Mouse (Mus musculus): Measurements from ENCODE around the gene Ptprcap. TPM values are rescaled to one million over a fixed set of nuclear protein-coding genes. Genes with fewer than 3 reads are reported as not detected.

Gene Ptprcap
- polyA plus RNA-seq, 1 experiment from 2014 or later = 0.83 TPM

Other genes starting within 250 kb of the Ptprcap start
- 16.4 and 16.8 TPM in 2 replicates for gene Tcirg1, start 246.5 kb upstream of the Ptprcap start, polyA plus RNA-seq (2015; fragmentation: Nextera tagmentation; extraction: Ambion mirVana)
- gene Ndufs8, start 240.8 kb upstream of the Ptprcap start, polyA plus RNA-seq (2015; fragmentation: Nextera tagmentation; extraction: Ambion mirVana) = 280 and 290 TPM in 2 replicates
- gene Aldh3b1, start 223.8 kb upstream of the Ptprcap start, polyA plus RNA-seq (2015; fragmentation: Nextera tagmentation; extraction: Ambion mirVana) = 2.7 and 3.0 TPM in 2 replicates
- gene Unc93b1, start 218.4 kb upstream of the Ptprcap start, polyA plus RNA-seq (2015; fragmentation: Nextera tagmentation; extraction: Ambion mirVana) = 11.9 and 14.0 TPM in 2 replicates
- not detected in 2 replicates for gene Aldh3b3, start 195.0 kb upstream of the Ptprcap start, polyA plus RNA-seq (2015; fragmentation: Nextera tagmentation; extraction: Ambion mirVana)
- 0.18 and 0.27 TPM in 2 replicates for gene Aldh3b2, start 181.3 kb upstream of the Ptprcap start, polyA plus RNA-seq (2015; fragmentation: Nextera tagmentation; extraction: Ambion mirVana)
- gene Acy3, start 167.0 kb upstream of the Ptprcap start, polyA plus RNA-seq (2015; fragmentation: Nextera tagmentation; extraction: Ambion mirVana) = 2.5 and 3.0 TPM in 2 replicates
- 0.31 and 0.40 TPM in 2 replicates for gene Tbx10, start 160.9 kb upstream of the Ptprcap start, polyA plus RNA-seq (2015; fragmentation: Nextera tagmentation; extraction: Ambion mirVana)
- 25.8 and 26.5 TPM in 2 replicates for gene Nudt8, start 153.0 kb upstream of the Ptprcap start, polyA plus RNA-seq (2015; fragmentation: Nextera tagmentation; extraction: Ambion mirVana)
- 5.1 and 5.5 TPM in 2 replicates for gene Gm49405, start 153.0 kb upstream of the Ptprcap start, polyA plus RNA-seq (2015; fragmentation: Nextera tagmentation; extraction: Ambion mirVana)
- 5.9 and 6.4 TPM in 2 replicates for gene Doc2g, start 150.3 kb upstream of the Ptprcap start, polyA plus RNA-seq (2015; fragmentation: Nextera tagmentation; extraction: Ambion mirVana)
- gene Ndufv1, start 140.8 kb upstream of the Ptprcap start, polyA plus RNA-seq (2015; fragmentation: Nextera tagmentation; extraction: Ambion mirVana) = 244 and 247 TPM in 2 replicates
- 534 and 573 TPM in 2 replicates for gene Gstp1, start 115.6 kb upstream of the Ptprcap start, polyA plus RNA-seq (2015; fragmentation: Nextera tagmentation; extraction: Ambion mirVana)
- 0.60 and 2.2 TPM in 2 replicates for gene Gstp2, start 107.6 kb upstream of the Ptprcap start, polyA plus RNA-seq (2015; fragmentation: Nextera tagmentation; extraction: Ambion mirVana)
- not detected in 2 replicates for gene Gstp3, start 94.0 kb upstream of the Ptprcap start, polyA plus RNA-seq (2015; fragmentation: Nextera tagmentation; extraction: Ambion mirVana)
- gene Cabp2, start 72.0 kb upstream of the Ptprcap start, polyA plus RNA-seq (2015; fragmentation: Nextera tagmentation; extraction: Ambion mirVana) = not detected in 2 replicates
- 82.5 and 92.5 TPM in 2 replicates for gene Cdk2ap2, start 56.4 kb upstream of the Ptprcap start, polyA plus RNA-seq (2015; fragmentation: Nextera tagmentation; extraction: Ambion mirVana)
- 74.3 and 81.1 TPM in 2 replicates for gene Pitpnm1, start 53.6 kb upstream of the Ptprcap start, polyA plus RNA-seq (2015; fragmentation: Nextera tagmentation; extraction: Ambion mirVana)
- gene Aip, start 27.7 kb upstream of the Ptprcap start, polyA plus RNA-seq (2015; fragmentation: Nextera tagmentation; extraction: Ambion mirVana) = 102 and 104 TPM in 2 replicates
- 0.04 and 0.05 TPM in 2 replicates for gene Gpr152, start 13.8 kb upstream of the Ptprcap start, polyA plus RNA-seq (2015; fragmentation: Nextera tagmentation; extraction: Ambion mirVana)
- 0.21 and 0.26 TPM in 2 replicates for gene Cabp4, start 9.6 kb upstream of the Ptprcap start, polyA plus RNA-seq (2015; fragmentation: Nextera tagmentation; extraction: Ambion mirVana)
- gene Coro1b, start 5.0 kb upstream of the Ptprcap start, polyA plus RNA-seq (2015; fragmentation: Nextera tagmentation; extraction: Ambion mirVana) = 119 and 121 TPM in 2 replicates
- gene Rps6kb2, start 9.8 kb downstream of the Ptprcap start, polyA plus RNA-seq (2015; fragmentation: Nextera tagmentation; extraction: Ambion mirVana) = 47.8 and 56.7 TPM in 2 replicates
- gene Carns1, start 21.9 kb downstream of the Ptprcap start, polyA plus RNA-seq (2015; fragmentation: Nextera tagmentation; extraction: Ambion mirVana) = 5.6 and 6.1 TPM in 2 replicates
- gene Tbc1d10c, start 37.7 kb downstream of the Ptprcap start, polyA plus RNA-seq (2015; fragmentation: Nextera tagmentation; extraction: Ambion mirVana) = 0.98 and 1.5 TPM in 2 replicates
- gene Ppp1ca, start 38.5 kb downstream of the Ptprcap start, polyA plus RNA-seq (2015; fragmentation: Nextera tagmentation; extraction: Ambion mirVana) = 582 and 587 TPM in 2 replicates
- 25.5 and 27.5 TPM in 2 replicates for gene Rad9a, start 48.1 kb downstream of the Ptprcap start, polyA plus RNA-seq (2015; fragmentation: Nextera tagmentation; extraction: Ambion mirVana)
- 0.69 and 0.75 TPM in 2 replicates for gene Clcf1, start 60.6 kb downstream of the Ptprcap start, polyA plus RNA-seq (2015; fragmentation: Nextera tagmentation; extraction: Ambion mirVana)
- not detected in 2 replicates for gene AC109138.7, start 60.8 kb downstream of the Ptprcap start, polyA plus RNA-seq (2015; fragmentation: Nextera tagmentation; extraction: Ambion mirVana)
- gene Pold4, start 78.3 kb downstream of the Ptprcap start, polyA plus RNA-seq (2015; fragmentation: Nextera tagmentation; extraction: Ambion mirVana) = 19.2 and 20.9 TPM in 2 replicates
- 15.9 and 18.5 TPM in 2 replicates for gene Ssh3, start 115.6 kb downstream of the Ptprcap start, polyA plus RNA-seq (2015; fragmentation: Nextera tagmentation; extraction: Ambion mirVana)
- 58.3 and 63.4 TPM in 2 replicates for gene Ankrd13d, start 129.5 kb downstream of the Ptprcap start, polyA plus RNA-seq (2015; fragmentation: Nextera tagmentation; extraction: Ambion mirVana)
- 25.7 and 31.9 TPM in 2 replicates for gene Grk2, start 152.6 kb downstream of the Ptprcap start, polyA plus RNA-seq (2015; fragmentation: Nextera tagmentation; extraction: Ambion mirVana)
- 32.7 and 36.3 TPM in 2 replicates for gene Kdm2a, start 244.7 kb downstream of the Ptprcap start, polyA plus RNA-seq (2015; fragmentation: Nextera tagmentation; extraction: Ambion mirVana)

All from hindbrain, embryonic 15.5 days (tissue).